Mouse (Mus musculus): ENCODE results near the gene Tmem267. TPM values are rescaled to one million over a fixed set of nuclear protein-coding genes. Genes with fewer than 3 reads are reported as not detected.
"Not testable (repeated sequence)": the region's sequence is repeated elsewhere in the genome, so short reads cannot be mapped to it uniquely, and the experiment has no call there.

The Tmem267 gene
- polyA plus RNA-seq, 1 experiment = 18.2 TPM

GRCm38 (mm10) chr13:119604322-119604721, 116.5 kb downstream of the Tmem267 start:
- not testable (repeated sequence) for DNase-seq; H3K27me3 ChIP-seq (ENCODE audit: control insufficient read depth, insufficient read depth, low read length); H3K4me1 ChIP-seq (ENCODE audit: control insufficient read depth, insufficient read depth, low read length); H3K4me3 ChIP-seq (replicated peaks; ENCODE audit: insufficient read depth, low read depth, low read length); H3K27ac ChIP-seq (ENCODE audit: insufficient read depth, low read length)
- WGBS = 90% methylated on average over 8 of the region's 9 CpGs

GRCm38 (mm10) chr13:119618841-119619240, 131.0 kb downstream of the Tmem267 start:
- Histone ChIP-seq H3K4me3 (replicated peaks; ENCODE audit: insufficient read depth, low read depth, low read length) (no peak overlapping the region), H3K27me3 (ENCODE audit: control insufficient read depth, insufficient read depth, low read length) (no peaks in the 10 kb centered on the region), H3K27ac (ENCODE audit: insufficient read depth, low read length) (no peak overlapping the region), H3K4me1 (ENCODE audit: control insufficient read depth, insufficient read depth, low read length) (no peaks in the 10 kb centered on the region)
- 97% methylated on average over 3 of the region's 3 CpGs for WGBS
- no peak for DNase-seq
- no peak for TF ChIP-seq POLR2A (IDR thresholded peaks at IDR 0.05; ENCODE audit: borderline replicate concordance, insufficient read depth, low read length)
- no peak for TF ChIP-seq CTCF (IDR thresholded peaks at IDR 0.05; ENCODE audit: borderline replicate concordance, insufficient read depth, low read depth, low read length)

- H3K27ac ChIP-seq (ENCODE audit: insufficient read depth, low read length) = no peak overlapping the region
- WGBS = 33% methylated on average over 3 of the region's 3 CpGs
- no peak for DNase-seq
- no peak overlapping the region for H3K4me3 ChIP-seq (replicated peaks; ENCODE audit: insufficient read depth, low read depth, low read length)
- no peaks in the 10 kb centered on the region for H3K27me3 ChIP-seq (ENCODE audit: control insufficient read depth, insufficient read depth, low read length)
- H3K4me1 ChIP-seq (ENCODE audit: control insufficient read depth, insufficient read depth, low read length) = no peaks in the 10 kb centered on the region
- no peak for TF ChIP-seq POLR2A (IDR thresholded peaks at IDR 0.05; ENCODE audit: borderline replicate concordance, insufficient read depth, low read length)
- no peak for TF ChIP-seq CTCF (IDR thresholded peaks at IDR 0.05; ENCODE audit: borderline replicate concordance, insufficient read depth, low read depth, low read length)
Observed at GRCm38 (mm10) chr13:119619735-119620134, 131.9 kb downstream of the Tmem267 start.

GRCm38 (mm10) chr13:119623634-119624033, 135.8 kb downstream of the Tmem267 start, which contains the start of gene Ccl28:
Ccl28 (plus strand) TSS chr13:119623819.
- TF ChIP-seq POLR2A (IDR thresholded peaks at IDR 0.05; ENCODE audit: borderline replicate concordance, insufficient read depth, low read length) (no peak), CTCF (IDR thresholded peaks at IDR 0.05; ENCODE audit: borderline replicate concordance, insufficient read depth, low read depth, low read length) (no peak)
- no peak within 1 kb of the TSS for H3K27ac ChIP-seq (ENCODE audit: insufficient read depth, low read length)
- no peaks in the 10 kb centered on the region for H3K27me3 ChIP-seq (ENCODE audit: control insufficient read depth, insufficient read depth, low read length)
- no peak for DNase-seq
- H3K4me1 ChIP-seq (ENCODE audit: control insufficient read depth, insufficient read depth, low read length) = no peaks in the 10 kb centered on the region
- WGBS = 78% methylated on average over 6 of the region's 6 CpGs
- no peak within 1 kb of the TSS for H3K4me3 ChIP-seq (replicated peaks; ENCODE audit: insufficient read depth, low read depth, low read length)

- H3K27me3 ChIP-seq (ENCODE audit: control insufficient read depth, insufficient read depth, low read length); H3K4me3 ChIP-seq (replicated peaks; ENCODE audit: insufficient read depth, low read depth, low read length); H3K27ac ChIP-seq (ENCODE audit: insufficient read depth, low read length); H3K4me1 ChIP-seq (ENCODE audit: control insufficient read depth, insufficient read depth, low read length); DNase-seq: not testable (repeated sequence)
- 80% methylated on average over 5 of the region's 5 CpGs for WGBS
- TF ChIP-seq CTCF (IDR thresholded peaks at IDR 0.05; ENCODE audit: borderline replicate concordance, insufficient read depth, low read depth, low read length) = peak; percentile 66; the same call in 1 of the 2 replicates
Observed at GRCm38 (mm10) chr13:119625952-119626351, 138.1 kb downstream of the Tmem267 start.

GRCm38 (mm10) chr13:119631482-119632155, 143.8 kb downstream of the Tmem267 start:
- no peak overlapping the region for H3K27ac ChIP-seq (ENCODE audit: insufficient read depth, low read length)
- peak; percentile 89 for DNase-seq
- WGBS = 6% methylated on average over 31 of the region's 33 CpGs
- no peaks in the 10 kb centered on the region for H3K4me1 ChIP-seq (ENCODE audit: control insufficient read depth, insufficient read depth, low read length)
- no peaks in the 10 kb centered on the region for H3K27me3 ChIP-seq (ENCODE audit: control insufficient read depth, insufficient read depth, low read length)
- H3K4me3 ChIP-seq (replicated peaks; ENCODE audit: insufficient read depth, low read depth, low read length) = peak overlapping the region; percentile 74
- TF ChIP-seq CTCF (IDR thresholded peaks at IDR 0.05; ENCODE audit: borderline replicate concordance, insufficient read depth, low read depth, low read length) (no peak), POLR2A (IDR thresholded peaks at IDR 0.05; ENCODE audit: borderline replicate concordance, insufficient read depth, low read length) (peak; percentile 54; the same call in 1 of the 2 replicates)

- DNase-seq = no peak
- TF ChIP-seq POLR2A (IDR thresholded peaks at IDR 0.05; ENCODE audit: borderline replicate concordance, insufficient read depth, low read length) (no peak), CTCF (IDR thresholded peaks at IDR 0.05; ENCODE audit: borderline replicate concordance, insufficient read depth, low read depth, low read length) (no peak)
- H3K4me3 ChIP-seq (replicated peaks; ENCODE audit: insufficient read depth, low read depth, low read length) = peak overlapping the region; percentile 74
- no peaks in the 10 kb centered on the region for H3K27me3 ChIP-seq (ENCODE audit: control insufficient read depth, insufficient read depth, low read length)
- no peaks in the 10 kb centered on the region for H3K4me1 ChIP-seq (ENCODE audit: control insufficient read depth, insufficient read depth, low read length)
- H3K27ac ChIP-seq (ENCODE audit: insufficient read depth, low read length) = no peak overlapping the region
- 79% methylated on average over 4 of the region's 4 CpGs for WGBS
Observed at GRCm38 (mm10) chr13:119632156-119632548, 144.3 kb downstream of the Tmem267 start.

GRCm38 (mm10) chr13:119635496-119635895, 147.7 kb downstream of the Tmem267 start:
- 53% methylated on average over 2 of the region's 2 CpGs for WGBS
- DNase-seq = no peak
- TF ChIP-seq CTCF (IDR thresholded peaks at IDR 0.05; ENCODE audit: borderline replicate concordance, insufficient read depth, low read depth, low read length) (no peak), POLR2A (IDR thresholded peaks at IDR 0.05; ENCODE audit: borderline replicate concordance, insufficient read depth, low read length) (no peak)
- no peak overlapping the region for H3K4me3 ChIP-seq (replicated peaks; ENCODE audit: insufficient read depth, low read depth, low read length)
- H3K27me3 ChIP-seq (ENCODE audit: control insufficient read depth, insufficient read depth, low read length) = no peaks in the 10 kb centered on the region
- H3K27ac ChIP-seq (ENCODE audit: insufficient read depth, low read length) = no peak overlapping the region
- H3K4me1 ChIP-seq (ENCODE audit: control insufficient read depth, insufficient read depth, low read length) = no peaks in the 10 kb centered on the region

All from cerebellum, adult 2 months (tissue).